Mouse (Mus musculus): ENCODE results near the gene 1700013G24Rik.
A peak's percentile ranks its signal among the peaks of the same experiment; 100 is the strongest.
"Not testable (repeated sequence)": the region's sequence is repeated elsewhere in the genome, so short reads cannot be mapped to it uniquely, and the experiment has no call there.

Gene 1700013G24Rik

DNA sequence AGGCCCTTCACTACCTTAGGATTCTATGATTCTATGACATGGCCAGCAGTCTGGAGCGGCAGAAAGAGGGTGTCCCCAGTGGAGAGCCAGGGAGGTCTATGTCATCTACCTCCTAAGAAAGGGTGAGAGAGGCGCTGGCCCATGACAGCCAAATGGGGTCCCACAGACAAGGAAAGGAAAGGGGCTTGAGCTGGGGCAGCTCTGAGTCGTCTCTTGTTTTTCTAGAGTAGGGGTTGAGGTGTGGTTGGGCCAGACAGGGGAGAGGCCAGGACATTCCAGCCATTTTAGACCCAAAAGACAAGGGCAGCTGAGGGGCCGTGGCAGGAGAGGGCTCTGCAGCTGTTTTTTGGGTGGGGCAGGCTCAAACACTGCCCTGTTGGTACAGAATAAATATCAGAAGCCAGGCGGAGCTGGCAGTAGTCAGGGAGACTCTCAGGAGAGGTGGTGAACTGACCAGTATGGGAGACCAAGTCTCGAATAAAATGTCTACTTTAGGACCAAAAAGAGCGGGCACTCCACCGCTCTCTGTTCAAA is at the start of gene 1700013G24Rik:
TSS of gene 1700013G24Rik (plus strand) at position 51 of the 534 bp plus-strand sequence.
- DNase-seq, result no peak

DNA sequence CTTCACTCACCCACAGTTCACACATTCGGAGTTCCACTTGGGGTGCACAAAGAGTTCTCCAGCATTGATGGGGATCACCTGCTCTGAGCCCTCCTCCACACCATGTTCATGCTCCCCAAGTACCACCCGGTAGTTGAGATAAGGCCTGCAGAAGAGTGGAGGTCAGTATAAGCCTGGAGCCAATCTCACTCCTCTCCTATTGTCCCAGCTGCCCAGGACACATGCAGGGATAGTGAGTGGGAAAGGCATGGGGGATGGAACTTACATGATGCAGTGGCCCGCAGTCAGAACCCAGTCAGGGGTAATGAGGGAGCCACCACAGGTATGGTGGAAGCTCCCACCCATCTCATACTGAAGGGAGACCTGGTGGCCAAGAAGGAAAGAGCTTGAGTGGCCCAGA is 47.5 kb upstream of the 1700013G24Rik start:
- no peak for DNase-seq

DNA sequence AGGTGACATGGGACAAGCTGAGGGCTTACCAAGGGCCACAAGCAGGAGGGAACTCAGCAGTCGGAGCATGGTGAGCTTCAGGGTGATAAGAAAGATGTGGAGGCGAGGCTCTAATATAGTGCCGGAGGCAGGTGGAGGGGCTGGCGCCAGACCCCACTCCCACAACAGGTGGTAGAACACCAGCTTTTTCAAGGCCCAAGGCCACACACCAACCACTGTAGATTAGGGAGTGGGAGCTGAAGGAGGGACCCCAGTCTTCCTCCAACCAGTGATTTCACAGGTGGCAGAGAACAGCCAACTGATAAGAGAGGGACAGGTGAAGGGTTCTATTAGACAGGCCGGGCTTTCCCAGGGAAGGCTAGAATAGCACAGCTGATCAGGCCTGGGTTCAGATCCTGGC is 43.4 kb upstream of the 1700013G24Rik start, which contains the start of gene Cela3a:
TSS of gene Cela3a (minus strand) at position 101 of the 400 bp plus-strand sequence.
- DNase-seq, result no peak

- not testable (repeated sequence) for DNase-seq
These were observed 40.8 kb upstream of the 1700013G24Rik start for GRCm38 (mm10) chr4:137412185-137412709.

- DNase-seq, result peak; percentile 68 to 71
These were observed 38.1 kb upstream of the 1700013G24Rik start for GRCm38 (mm10) chr4:137414936-137415335.

- DNase-seq, result no peak
These were observed 35.1 kb upstream of the 1700013G24Rik start for GRCm38 (mm10) chr4:137417712-137418564.

DNA sequence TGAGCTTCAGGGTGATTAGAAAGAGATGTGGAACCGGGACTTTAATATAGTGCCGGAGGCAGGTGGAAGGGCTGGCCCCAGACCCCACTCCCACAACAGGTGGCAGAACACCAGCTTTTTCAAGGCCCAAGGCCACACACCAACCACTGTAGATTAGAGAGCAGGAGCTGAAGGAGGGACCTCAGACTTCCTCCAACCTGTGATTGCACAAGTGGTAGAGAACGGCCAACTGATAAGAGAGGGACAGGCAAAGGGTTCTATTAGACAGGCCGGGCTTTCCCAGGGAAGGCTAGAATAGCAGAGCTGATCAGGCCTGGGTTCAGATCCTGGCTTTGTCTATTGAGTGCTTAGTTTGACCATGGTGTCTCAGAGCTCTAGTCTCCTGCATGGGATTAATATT is 22.6 kb upstream of the 1700013G24Rik start, which contains the start of gene Cela3b:
TSS of gene Cela3b (minus strand) at position 39 of the 400 bp plus-strand sequence.
- no peak for DNase-seq

DNA sequence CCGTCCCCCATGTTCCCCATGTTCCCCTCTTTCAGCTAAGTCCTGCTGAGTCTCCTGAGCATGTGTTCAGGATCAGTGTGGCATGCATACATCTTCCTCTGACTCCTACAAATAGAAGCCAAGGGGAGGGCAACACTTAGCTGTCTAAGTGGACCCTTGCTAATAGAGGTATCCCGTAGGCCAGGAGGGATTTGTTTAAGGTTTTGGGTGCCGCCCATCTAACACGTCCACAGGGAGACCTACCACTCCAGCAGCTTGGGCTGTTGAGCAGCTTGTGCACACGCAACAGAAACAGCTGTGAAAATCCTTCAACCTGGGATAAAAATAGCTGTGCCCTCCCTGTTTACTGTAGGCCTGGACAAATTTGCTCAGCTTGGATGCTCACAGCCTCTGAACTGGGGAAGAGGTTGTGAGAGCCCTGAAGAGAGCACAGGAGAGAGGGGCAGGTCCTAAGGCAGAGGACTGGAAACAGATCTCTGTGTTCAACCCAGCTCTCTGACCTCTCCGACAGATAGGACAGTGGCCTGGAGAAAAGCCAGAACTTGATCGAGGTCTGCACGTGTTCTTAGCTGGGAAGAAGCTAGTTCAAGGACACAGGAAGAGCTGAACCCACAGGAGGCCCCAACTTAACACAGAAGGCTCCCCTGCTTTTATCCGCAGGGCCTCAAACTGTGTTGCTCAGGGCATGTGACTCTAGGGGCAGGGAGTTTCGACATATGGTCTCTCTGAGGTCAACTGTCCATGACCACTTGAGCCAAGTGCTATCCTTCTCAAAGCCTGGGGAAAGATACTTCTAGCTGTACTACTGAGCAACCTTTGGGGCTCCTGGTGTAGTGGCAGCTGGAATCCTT is 20.2 kb upstream of the 1700013G24Rik start:
- DNase-seq, result not testable (repeated sequence)

GRCm38 (mm10) chr4:137436979-137437669 is 16.0 kb upstream of the 1700013G24Rik start:
- DNase-seq, result no peak

GRCm38 (mm10) chr4:137438842-137439241 is 14.2 kb upstream of the 1700013G24Rik start:
- no peak for DNase-seq

DNA sequence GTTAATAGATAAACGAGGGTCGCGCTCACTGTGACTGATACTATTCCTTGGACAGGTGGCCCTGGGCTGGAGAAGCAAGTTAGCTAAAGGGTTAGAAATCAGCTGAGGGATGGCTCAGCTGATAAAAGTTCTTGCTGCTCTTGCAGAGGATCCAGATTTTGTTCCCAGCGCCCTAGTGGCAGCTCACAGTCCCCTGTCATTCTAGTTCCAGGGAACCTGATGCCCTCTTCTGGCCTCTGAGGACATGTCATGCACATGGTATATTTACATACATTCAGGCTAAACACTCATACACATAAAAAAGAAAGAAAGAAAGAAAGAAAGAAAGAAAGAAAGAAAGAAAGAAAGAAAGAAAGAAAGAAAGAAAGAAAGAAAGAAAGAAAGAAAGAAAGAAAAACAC is 11.8 kb upstream of the 1700013G24Rik start:
- DNase-seq, result no peak

GRCm38 (mm10) chr4:137443625-137444024 is 9.5 kb upstream of the 1700013G24Rik start:
- DNase-seq, result peak; percentile 66 to 90

- DNase-seq, result no peak
These were observed 7.2 kb upstream of the 1700013G24Rik start for GRCm38 (mm10) chr4:137445881-137446280.

GRCm38 (mm10) chr4:137447363-137448196 is 5.5 kb upstream of the 1700013G24Rik start:
- DNase-seq, result peak; percentile 35 to 37

GRCm38 (mm10) chr4:137448197-137448596 is 4.9 kb upstream of the 1700013G24Rik start:
- peak in 1 of 2 experiments; percentile 39 for DNase-seq

DNA sequence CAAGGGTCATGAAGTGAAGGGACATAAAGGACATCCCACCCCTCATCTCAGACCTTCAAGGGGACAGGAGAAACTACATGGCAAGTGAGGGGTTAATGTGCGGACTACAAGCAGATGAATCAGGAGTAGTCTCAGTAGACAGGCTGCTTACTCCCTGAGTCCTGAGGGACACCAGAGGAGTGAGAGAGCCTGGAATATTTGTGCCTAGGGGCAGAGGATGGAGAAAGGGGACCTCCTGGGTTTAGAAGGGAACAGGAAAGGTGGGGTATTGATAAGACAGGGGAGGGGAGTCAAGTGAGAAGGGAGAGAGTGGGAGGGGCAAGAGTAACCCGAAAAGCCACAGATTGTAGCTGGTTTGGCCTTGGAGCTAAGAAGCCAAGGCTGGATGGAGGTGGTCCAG is 4.4 kb upstream of the 1700013G24Rik start:
- DNase-seq, result no peak

GRCm38 (mm10) chr4:137449132-137449531 is 4.0 kb upstream of the 1700013G24Rik start:
- no peak for DNase-seq

GRCm38 (mm10) chr4:137449715-137450114 is 3.4 kb upstream of the 1700013G24Rik start:
- no peak for DNase-seq

DNA sequence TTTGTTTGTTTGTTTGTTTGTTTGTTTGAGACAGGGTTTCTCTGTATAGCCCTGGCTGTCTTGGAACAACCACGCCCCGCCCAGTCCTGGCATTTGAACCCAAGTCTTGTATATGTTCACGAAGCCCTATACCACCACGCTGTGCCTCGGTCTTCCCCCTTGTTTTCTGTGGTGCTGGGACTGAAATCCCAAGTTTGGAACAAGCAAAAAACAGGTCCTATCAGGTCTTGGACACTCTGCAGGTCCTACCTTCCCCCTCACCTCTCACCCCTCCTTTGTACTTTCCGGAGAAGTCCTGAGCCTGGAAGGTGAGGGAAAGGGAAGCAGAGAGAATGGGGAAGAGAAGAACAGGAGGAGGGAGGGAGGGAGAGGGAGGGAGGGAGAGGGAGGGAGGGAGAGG is 894 bp upstream of the 1700013G24Rik start:
- DNase-seq, result no peak

DNA sequence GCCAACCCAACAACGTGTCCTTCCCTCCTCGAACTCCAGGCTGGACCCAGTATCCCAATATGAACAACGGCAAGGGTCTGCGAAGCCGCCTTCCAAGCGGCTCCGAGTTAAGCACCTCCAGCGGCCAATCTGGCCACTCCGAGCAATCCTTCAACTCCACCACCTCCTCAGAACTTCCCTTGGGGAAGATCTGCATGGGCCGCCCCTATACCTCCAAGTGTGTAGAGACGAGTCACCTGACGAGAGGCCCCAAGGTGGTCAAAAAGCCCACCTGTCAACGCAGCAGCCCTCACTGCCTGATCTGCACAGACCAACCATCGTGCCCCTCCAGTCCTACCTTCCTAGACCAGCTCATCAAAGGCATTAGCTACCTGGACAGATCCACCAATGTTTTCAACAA is 1.5 kb downstream of the 1700013G24Rik start:
- no peak for DNase-seq

- DNase-seq, result no peak
These were observed 3.5 kb downstream of the 1700013G24Rik start for GRCm38 (mm10) chr4:137456581-137456980.
